Mouse (Mus musculus) right cerebral cortex, adult 2 months (tissue): ENCODE measurements around the gene Scgb1a1.

ENCODE experiments used
- DNase-seq, 2 experiments: peaks; one replicate each; pipeline ENCODE4 v3.0.0; 2021 to 2022; ENCODE audit warnings: low spot score in 2 of 2

Scgb1a1 gene

DNA sequence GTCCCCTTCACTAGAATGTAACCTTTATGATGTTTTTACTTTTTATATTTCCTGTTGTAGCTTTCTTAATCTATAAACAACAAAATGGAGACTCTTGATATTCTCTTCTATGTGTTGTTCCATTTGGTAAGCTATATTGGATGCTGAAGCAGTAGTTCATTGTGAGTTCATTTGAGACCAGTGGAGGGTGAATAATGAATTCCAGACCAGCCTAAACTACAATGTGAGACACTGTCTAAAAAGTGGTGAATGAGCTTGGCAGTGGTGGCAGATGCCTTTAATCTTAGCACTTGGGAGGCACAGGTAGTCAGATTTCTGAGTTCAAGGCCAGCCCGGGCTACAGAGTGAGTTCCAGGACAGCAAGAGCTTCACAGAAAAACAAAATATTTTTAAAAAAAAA, 44.6 kb downstream of the Scgb1a1 start:
- no peak for DNase-seq

DNA sequence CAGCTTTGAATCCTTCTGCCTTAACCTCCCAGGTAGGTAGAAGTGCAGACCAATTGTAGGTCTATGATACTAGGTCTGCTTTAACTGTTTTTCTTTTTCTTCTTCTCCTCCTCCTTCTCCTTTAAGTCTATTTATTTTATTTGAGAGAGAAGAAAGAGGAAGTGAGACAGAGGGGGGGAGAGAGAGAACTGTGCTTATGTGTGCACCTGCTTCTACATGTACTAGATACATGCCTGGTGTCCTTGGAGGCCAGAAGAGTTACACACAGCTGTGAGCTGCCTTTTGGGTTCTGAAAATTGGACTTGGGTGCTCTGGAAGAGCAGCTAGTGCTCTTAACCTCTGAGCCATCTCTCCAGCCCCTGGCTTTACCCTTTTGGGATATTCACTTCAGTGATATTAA, 46.7 kb downstream of the Scgb1a1 start:
- DNase-seq, result no peak

DNA sequence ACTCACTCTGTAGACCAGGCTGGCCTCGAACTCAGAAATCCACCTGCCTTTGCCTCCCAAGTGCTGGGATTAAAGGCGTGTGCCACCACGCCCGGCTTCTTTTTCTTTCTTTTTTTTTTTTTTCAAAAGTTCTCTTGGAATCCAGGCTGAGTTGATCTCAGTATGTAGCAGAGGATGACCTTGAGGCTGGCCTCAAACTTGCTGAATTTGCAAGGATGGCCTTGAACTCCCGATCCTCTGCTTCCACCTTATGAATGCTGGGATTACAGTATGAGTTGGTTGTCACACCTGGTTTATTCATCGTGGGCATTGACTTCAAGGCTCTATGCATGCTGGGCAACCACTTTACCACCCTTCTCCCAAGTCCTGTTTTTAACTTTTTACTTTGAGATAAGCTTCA, 47.1 kb downstream of the Scgb1a1 start:
- no peak for DNase-seq

DNA sequence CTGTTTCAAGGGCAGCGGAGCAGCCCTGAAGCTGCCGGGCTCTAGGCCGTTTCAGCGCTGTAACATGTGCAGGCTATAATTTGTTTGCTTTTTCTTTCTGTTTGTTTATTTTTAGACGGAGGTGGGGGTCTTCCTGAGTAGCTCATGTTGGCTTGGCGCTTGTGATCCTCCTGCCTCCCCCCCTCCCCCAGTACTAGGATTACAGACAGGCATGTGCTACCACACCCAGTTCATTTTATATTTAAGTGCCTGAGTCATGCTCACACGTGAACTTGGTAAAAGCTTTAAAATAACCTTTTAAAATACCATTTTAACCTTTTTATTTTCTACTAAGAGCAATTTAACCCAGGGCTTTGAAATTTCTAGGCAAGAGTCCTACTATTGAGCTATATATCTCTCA, 47.8 kb downstream of the Scgb1a1 start:
- DNase-seq, result no peak

GRCm38 (mm10) chr19:9039266-9039665, 48.5 kb downstream of the Scgb1a1 start:
- DNase-seq, result no peak

- DNase-seq, result no peak
Measured at GRCm38 (mm10) chr19:9038136-9038535, 49.6 kb downstream of the Scgb1a1 start.

DNA sequence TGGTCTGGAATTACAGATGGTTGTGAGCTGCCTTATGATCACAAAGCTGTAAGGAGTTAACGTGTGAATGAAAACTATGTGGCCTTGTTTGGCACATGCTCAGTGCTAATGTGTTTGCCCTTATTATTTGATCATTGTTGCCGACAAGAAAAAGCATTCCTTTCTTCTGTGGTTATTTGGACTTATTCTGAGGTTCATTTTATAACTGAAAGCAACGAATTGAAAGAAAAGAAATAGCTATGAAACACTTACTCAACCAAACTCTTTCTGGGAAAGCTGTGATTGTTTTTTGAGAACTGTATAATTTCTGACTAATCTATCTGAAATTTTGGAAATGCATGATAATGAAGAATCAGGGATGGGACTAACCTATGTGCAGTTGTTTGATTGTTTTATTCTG, 52.7 kb downstream of the Scgb1a1 start:
- DNase-seq, result no peak

DNA sequence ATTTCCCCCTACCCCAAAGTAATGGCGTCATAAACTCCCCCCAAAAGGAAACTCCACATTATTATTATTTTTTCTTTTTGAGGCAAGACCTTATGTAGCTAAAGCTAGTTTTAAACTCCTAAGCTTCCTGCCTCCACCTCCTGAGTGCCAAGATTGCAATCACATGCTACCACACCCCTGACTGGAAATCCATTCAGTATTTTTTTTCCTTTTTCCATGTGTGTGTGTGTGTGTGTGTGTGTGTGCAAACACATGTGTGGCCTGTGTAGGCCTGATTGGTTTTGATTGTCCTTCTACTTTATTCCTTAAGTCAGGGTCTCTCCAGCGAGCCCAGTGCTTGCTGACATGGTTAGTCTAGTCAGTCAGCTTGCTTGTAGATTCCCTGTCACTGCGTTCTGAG, 53.3 kb downstream of the Scgb1a1 start:
- DNase-seq, result no peak
